Mouse (Mus musculus): ENCODE data around the gene Hist1h2ao.
"Not testable (repeated sequence)": the region's sequence is repeated elsewhere in the genome, so short reads cannot be mapped to it uniquely, and the experiment has no call there.

- TF ChIP-seq GATA1, TAL1 (IDR thresholded peaks at IDR 0.05; ENCODE audit: low read length): not testable (repeated sequence)
Measured at GRCm38 (mm10) chr13:21833461-21833860, 23.2 kb downstream of the Hist1h2ao start, which contains the start of the genes Hist1h2ap and Hist1h2br.

Measured in erythroblast, embryonic 14.5 days (primary cell).